Mouse (Mus musculus) kidney, adult 2 months (tissue): ENCODE data around the gene Atf7ip. TPM values are rescaled to one million over a fixed set of nuclear protein-coding genes. Genes with fewer than 3 reads are reported as not detected.

Experiments
- DNase-seq: peaks from one replicate; pipeline ENCODE4 v3.0.0; 2021
- H3K27ac ChIP-seq: fragments of 200-500 bp; 2 replicates; pipeline ENCODE4 v1.5.1; 2012; ENCODE audit warnings: low read depth, low read length, control low read depth, inconsistent platforms; ENCODE audit not compliant: insufficient read depth
- H3K27me3 ChIP-seq: fragments of 200-500 bp; replicated peaks from 2 replicates; pipeline ENCODE4 v1.6.1; 2012; ENCODE audit warnings: mild to moderate bottlenecking, moderate library complexity, low read length, inconsistent platforms; ENCODE audit not compliant: control insufficient read depth, insufficient read depth
- H3K36me3 ChIP-seq: fragments of 200-500 bp; 2 replicates; pipeline ENCODE4 v1.6.1; 2012; ENCODE audit warnings: mild to moderate bottlenecking, moderate library complexity, low read length, inconsistent platforms; ENCODE audit not compliant: control insufficient read depth, insufficient read depth
- H3K4me1 ChIP-seq: fragments of 200-500 bp; 2 replicates; pipeline ENCODE4 v1.6.1; 2011; ENCODE audit warnings: low read length; ENCODE audit not compliant: control insufficient read depth, insufficient read depth
- H3K4me3 ChIP-seq: fragments of 200-500 bp; 2 replicates; pipeline ENCODE4 v1.5.1; 2011; ENCODE audit warnings: mild to moderate bottlenecking, low read depth, low read length, control low read depth; ENCODE audit not compliant: insufficient read depth
- CTCF ChIP-seq: fragments of 200-500 bp; conservative IDR thresholded peaks from 2 replicates; pipeline ENCODE4 v1.5.1; 2011; ENCODE audit warnings: low read depth, mild to moderate bottlenecking, control low read depth, low read length, moderate library complexity, mixed read lengths; ENCODE audit not compliant: insufficient read depth, insufficient read length
- POLR2A ChIP-seq: fragments of 200-500 bp; IDR thresholded peaks from one replicate; pipeline ENCODE4 v1.6.1; 2011; ENCODE audit warnings: low read depth, low read length, control low read depth
- WGBS: fragments of 180-500 bp; shearing (Covaris S2); methylation state at CpG from one replicate; pipeline ENCODE4 v1.1.7; 2018; 5-methylcytosine and 5-hydroxymethylcytosine counted together
- polyA plus RNA-seq: library from polyadenylated mRNA; depleted of rRNA; stranded (reverse); fragments of >200 nt; gene quantifications from 2 replicates; pipeline ENCODE4 v1.2.3, GENCODE M21; 2012

Atf7ip gene
- polyA plus RNA-seq, 1 experiment: 13.9 TPM

GRCm38 (mm10) chr6:136512351-136512750 is 6.4 kb downstream of the Atf7ip start:
- WGBS: 81% methylated on average over 3 of the region's 3 CpGs
- TF ChIP-seq POLR2A: no peak
- TF ChIP-seq CTCF: no peak
- DNase-seq: no peak
- no peaks in the 10 kb centered on the region for H3K27me3 ChIP-seq
- H3K36me3 ChIP-seq: no peaks in the 10 kb centered on the region
- H3K4me3 ChIP-seq: no peak overlapping the region
- peaks cover 8% of the 10 kb centered on the region; the same call in 1 of the 2 replicates for H3K4me1 ChIP-seq
- no peak overlapping the region for H3K27ac ChIP-seq

DNA sequence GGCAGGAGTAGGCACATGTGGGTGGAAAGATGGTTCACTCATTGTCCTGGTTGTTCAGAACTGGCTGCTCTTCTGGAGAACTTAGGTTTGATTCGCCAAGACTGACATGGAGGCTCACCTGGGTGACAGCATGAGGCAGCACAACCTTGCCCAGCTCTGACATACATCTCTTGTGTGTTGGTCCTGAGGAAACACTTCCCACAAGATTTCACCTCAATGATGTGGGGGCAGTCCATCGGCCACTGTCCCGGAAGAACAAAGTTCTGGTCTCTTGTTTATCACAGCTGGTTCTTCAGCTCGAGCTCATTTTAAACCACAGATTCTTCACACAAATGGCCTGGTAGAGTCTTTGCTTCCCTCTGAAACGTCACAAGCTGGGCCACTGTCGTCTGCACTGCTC is 10.7 kb downstream of the Atf7ip start:
- DNase-seq: no peak
- Histone ChIP-seq H3K27ac (no peak overlapping the region), H3K36me3 (no peaks in the 10 kb centered on the region), H3K4me3 (no peak overlapping the region), H3K4me1 (peaks cover 4% of the 10 kb centered on the region; the same call in 1 of the 2 replicates), H3K27me3 (no peaks in the 10 kb centered on the region)
- TF ChIP-seq POLR2A (no peak), CTCF (no peak)
- 91% methylated on average over 6 of the region's 6 CpGs for WGBS

GRCm38 (mm10) chr6:136517221-136517620 is 11.3 kb downstream of the Atf7ip start:
- no peak overlapping the region for H3K4me3 ChIP-seq
- TF ChIP-seq POLR2A (no peak), CTCF (no peak)
- peaks cover 4% of the 10 kb centered on the region for H3K4me1 ChIP-seq
- H3K27ac ChIP-seq: no peak overlapping the region
- no peaks in the 10 kb centered on the region for H3K36me3 ChIP-seq
- no peak for DNase-seq
- no peaks in the 10 kb centered on the region for H3K27me3 ChIP-seq

DNA sequence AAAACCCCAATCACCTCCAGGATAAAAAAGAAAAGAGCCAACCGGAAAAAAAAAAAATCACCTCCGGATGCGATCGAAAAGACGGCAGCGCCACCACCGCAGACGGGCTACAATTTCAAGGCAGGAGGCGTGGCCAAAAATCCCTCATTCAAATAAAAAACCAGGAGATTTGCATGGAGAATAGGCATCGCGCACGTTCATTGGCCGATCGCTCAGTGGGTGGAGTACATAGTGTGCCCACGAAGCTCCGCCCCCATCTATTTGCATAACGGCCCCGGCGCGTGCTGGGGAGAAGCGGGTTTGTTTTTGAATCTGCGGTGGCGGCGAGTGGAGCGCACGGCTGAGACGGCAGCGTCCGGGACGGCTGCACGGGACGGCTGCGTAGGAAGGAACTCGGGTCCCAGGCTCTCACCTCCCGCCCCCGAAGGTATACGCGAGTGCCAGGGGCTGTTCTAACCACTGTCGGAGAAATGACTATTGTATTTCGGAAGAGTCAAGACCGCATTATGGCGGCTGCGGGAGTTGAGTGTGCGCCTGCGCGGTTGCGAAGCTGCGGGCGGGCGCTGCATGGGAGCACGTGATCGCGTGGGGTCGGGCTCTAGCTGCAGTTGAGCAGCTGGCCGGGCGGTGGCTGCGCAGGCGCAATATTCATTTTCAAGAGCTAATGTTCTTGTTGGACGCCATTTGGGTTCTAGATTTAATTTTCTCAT is 12.7 kb downstream of the Atf7ip start:
- peak; percentile 74 for TF ChIP-seq POLR2A
- TF ChIP-seq CTCF: peak; percentile 46
- DNase-seq: peak; percentile 99
- Histone ChIP-seq H3K36me3 (no peaks in the 10 kb centered on the region), H3K4me3 (peak overlapping the region; percentile 80), H3K4me1 (peaks cover 4% of the 10 kb centered on the region), H3K27ac (peak overlapping the region; percentile 96), H3K27me3 (no peaks in the 10 kb centered on the region)
- under 1% methylated on average over 59 of the region's 59 CpGs for WGBS

DNA sequence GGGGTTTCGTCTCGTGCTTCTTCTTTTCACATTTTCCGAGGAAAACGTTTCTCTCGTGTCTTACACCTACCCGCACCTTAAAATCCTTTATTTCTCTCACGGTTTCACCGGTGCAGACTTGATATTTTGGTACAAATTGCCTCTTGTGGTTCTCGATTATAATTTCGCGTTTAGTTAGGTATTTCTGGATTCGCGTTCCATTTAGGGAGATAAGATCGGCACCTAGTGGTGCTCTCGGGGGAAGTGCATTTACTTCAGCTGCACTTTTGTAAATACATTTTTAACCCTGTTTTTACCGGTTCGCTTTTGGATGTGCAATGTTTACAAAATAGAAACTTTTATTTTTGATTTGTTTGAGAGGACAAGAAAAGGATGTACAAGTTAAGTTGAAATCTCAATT is 13.3 kb downstream of the Atf7ip start:
- Histone ChIP-seq H3K27ac (peak overlapping the region; percentile 96), H3K36me3 (no peaks in the 10 kb centered on the region), H3K4me3 (peak overlapping the region; percentile 80), H3K27me3 (no peaks in the 10 kb centered on the region), H3K4me1 (peaks cover 4% of the 10 kb centered on the region)
- whole genome bisulfite sequencing: under 1% methylated on average over 17 of the region's 17 CpGs
- TF ChIP-seq CTCF: no peak
- no peak for TF ChIP-seq POLR2A
- DNase-seq: no peak

DNA sequence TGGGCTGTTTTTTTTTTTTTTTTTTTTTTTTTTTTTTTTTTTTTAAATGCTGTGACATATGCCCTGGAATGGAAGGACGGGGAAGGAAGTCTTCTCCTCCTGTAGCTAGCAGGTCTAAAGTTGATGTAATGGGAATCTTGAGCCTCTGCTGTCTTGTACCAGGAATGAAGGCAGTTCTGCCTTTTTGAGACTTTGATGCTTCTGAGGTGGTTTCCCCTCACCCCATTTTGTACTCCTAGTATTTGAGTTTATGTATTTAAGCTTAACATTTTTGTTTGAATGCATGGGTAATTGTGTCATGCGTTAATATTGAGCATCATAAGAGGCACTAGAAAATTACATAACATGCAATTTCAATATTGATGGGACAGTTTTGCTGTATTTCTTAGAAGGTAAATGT is 14.4 kb downstream of the Atf7ip start:
- no peaks in the 10 kb centered on the region for H3K36me3 ChIP-seq
- H3K27me3 ChIP-seq: no peaks in the 10 kb centered on the region
- 78% methylated on average over 2 of the region's 2 CpGs for WGBS
- DNase-seq: no peak
- no peak overlapping the region for H3K4me3 ChIP-seq
- peaks cover 13% of the 10 kb centered on the region for H3K4me1 ChIP-seq
- TF ChIP-seq CTCF: no peak
- TF ChIP-seq POLR2A: no peak
- no peak overlapping the region for H3K27ac ChIP-seq

- peaks cover 13% of the 10 kb centered on the region for H3K4me1 ChIP-seq
- H3K4me3 ChIP-seq: no peak overlapping the region
- no peak for DNase-seq
- TF ChIP-seq CTCF (no peak), POLR2A (no peak)
- no peaks in the 10 kb centered on the region for H3K27me3 ChIP-seq
- H3K36me3 ChIP-seq: no peaks in the 10 kb centered on the region
- H3K27ac ChIP-seq: 0 out of 2 replicates have a peak overlapping the region, but pooled peaks have one; percentile 35
Observed at GRCm38 (mm10) chr6:136521681-136522080, 15.7 kb downstream of the Atf7ip start.
